Mouse (Mus musculus) adrenal gland, adult 2 months (tissue): Measurements from ENCODE around the gene Mctp1. TPM values are rescaled to one million over a fixed set of nuclear protein-coding genes. Genes with fewer than 3 reads are reported as not detected.
A peak's percentile ranks its signal among the peaks of the same experiment; 100 is the strongest.

Experiments used
- DNase-seq: peaks from one replicate; pipeline ENCODE4 v3.0.0; 2021
- polyA plus RNA-seq: library from polyadenylated mRNA; depleted of rRNA; stranded (reverse); fragments of >200 nt; gene quantifications from 2 replicates; pipeline ENCODE4 v1.2.3, GENCODE M21; 2012
- total RNA-seq, 2 experiments: library from RNA; stranded (reverse); gene quantifications; 2 replicates each; pipeline ENCODE4 v1.2.3; 2021

The Mctp1 gene
- total and polyA plus RNA-seq, 3 experiments: 0.35 to 1.7 (median 1.1) TPM

GRCm38 (mm10) chr13:76611499-76611898 lies 227.2 kb downstream of the Mctp1 start:
- no peak for DNase-seq

GRCm38 (mm10) chr13:76620111-76620510 lies 235.8 kb downstream of the Mctp1 start:
- no peak for DNase-seq

GRCm38 (mm10) chr13:76620525-76620924 lies 236.2 kb downstream of the Mctp1 start:
- DNase-seq: no peak

GRCm38 (mm10) chr13:76633707-76634106 lies 249.4 kb downstream of the Mctp1 start:
- DNase-seq: no peak

- DNase-seq: no peak
Observed at GRCm38 (mm10) chr13:76638282-76638681, 253.9 kb downstream of the Mctp1 start.

- no peak for DNase-seq
Observed at GRCm38 (mm10) chr13:76659523-76659922, 275.2 kb downstream of the Mctp1 start.

- DNase-seq: no peak
Observed at GRCm38 (mm10) chr13:76681286-76681685, 297.0 kb downstream of the Mctp1 start.

- no peak for DNase-seq
Observed at GRCm38 (mm10) chr13:76689349-76689748, 305.0 kb downstream of the Mctp1 start.

GRCm38 (mm10) chr13:76690143-76690542 lies 305.8 kb downstream of the Mctp1 start:
- no peak for DNase-seq

GRCm38 (mm10) chr13:76690697-76691096 lies 306.4 kb downstream of the Mctp1 start:
- no peak for DNase-seq

- DNase-seq: no peak
Observed at GRCm38 (mm10) chr13:76734013-76734412, 349.7 kb downstream of the Mctp1 start.

GRCm38 (mm10) chr13:76750663-76751429 lies 366.5 kb downstream of the Mctp1 start:
- DNase-seq: no peak

GRCm38 (mm10) chr13:76759832-76760490 lies 375.6 kb downstream of the Mctp1 start:
- peak; percentile 2 for DNase-seq

GRCm38 (mm10) chr13:76799662-76800061 lies 415.3 kb downstream of the Mctp1 start:
- no peak for DNase-seq

- no peak for DNase-seq
Observed at GRCm38 (mm10) chr13:76801126-76801632, 416.8 kb downstream of the Mctp1 start.

- DNase-seq: no peak
Observed at GRCm38 (mm10) chr13:76802051-76802728, 417.9 kb downstream of the Mctp1 start.

GRCm38 (mm10) chr13:76802926-76803325 lies 418.6 kb downstream of the Mctp1 start:
- no peak for DNase-seq

GRCm38 (mm10) chr13:76803799-76804198 lies 419.5 kb downstream of the Mctp1 start:
- no peak for DNase-seq

GRCm38 (mm10) chr13:76808871-76809390 lies 424.6 kb downstream of the Mctp1 start:
- DNase-seq: no peak

GRCm38 (mm10) chr13:76809802-76810201 lies 425.5 kb downstream of the Mctp1 start:
- no peak for DNase-seq

- DNase-seq: no peak
Observed at GRCm38 (mm10) chr13:76810496-76810939, 426.2 kb downstream of the Mctp1 start.

- no peak for DNase-seq
Observed at GRCm38 (mm10) chr13:76823083-76823482, 438.7 kb downstream of the Mctp1 start.
